9 mouse cellular contexts compared by ENCODE assay signal in genomic region chr9:64784841-64785240, GRCm38 (mm10). TPM values are rescaled to one million over a fixed set of nuclear protein-coding genes. Genes with fewer than 3 reads are reported as not detected.
A peak's percentile ranks its signal among the peaks of the same experiment; 100 is the strongest.
DNase-seq lines count a peak whose midpoint lies in the region; ATAC-seq and TF ChIP-seq lines count a peak whose summit lies in the region.
"Had no signal": no experiment of that assay in that cellular context is flagged by ENCODE, and none has a peak within 500 bp of the region (broad histone marks: within the 10 kb centered on the region; RNA-seq: fewer than 3 reads in every experiment).

No protein-coding gene starts in this region.

- H3K4me1 ChIP-seq in intestine, embryonic 14.5 days (replicated peaks; ENCODE audit: control insufficient read depth, insufficient read depth, low read length): no peaks in the 10 kb centered on the region
- H3K4me1 ChIP-seq in intestine, embryonic 15.5 days (replicated peaks): no peaks in the 10 kb centered on the region
- no peaks in the 10 kb centered on the region for H3K4me1 ChIP-seq in limb, embryonic 14.5 days (ENCODE audit: control insufficient read depth, insufficient read depth, low read length)

- H3K4me2 ChIP-seq in intestine, embryonic 14.5 days (ENCODE audit: low read length): no peak overlapping the region
- H3K4me2 ChIP-seq in intestine, embryonic 15.5 days (replicated peaks): no peak overlapping the region
- H3K4me2 ChIP-seq in limb, embryonic 14.5 days (replicated peaks; ENCODE audit: low read depth, low read length, severe bottlenecking): no peak overlapping the region

- H3K4me3 ChIP-seq in intestine, embryonic 14.5 days (ENCODE audit: low read depth, low read length): no peak overlapping the region
- H3K4me3 ChIP-seq in intestine, embryonic 15.5 days (replicated peaks): no peak overlapping the region
- no peak overlapping the region for H3K4me3 ChIP-seq in limb, embryonic 14.5 days (replicated peaks; ENCODE audit: low read length)
- H3K4me3 ChIP-seq: myocyte had no signal

- H3K27me3 ChIP-seq in intestine, embryonic 14.5 days (replicated peaks; ENCODE audit: control insufficient read depth, insufficient read depth, low read length): no peaks in the 10 kb centered on the region
- H3K27me3 ChIP-seq in intestine, embryonic 15.5 days (replicated peaks): no peaks in the 10 kb centered on the region
- H3K27me3 ChIP-seq in limb, embryonic 14.5 days (ENCODE audit: control insufficient read depth, insufficient read depth, low read length): no peaks in the 10 kb centered on the region

- TF ChIP-seq POLR2A in limb, embryonic 14.5 days (IDR thresholded peaks at IDR 0.05; ENCODE audit: borderline replicate concordance, extremely low read depth, insufficient read depth, insufficient read length): no peak

- intact Hi-C loops in gastrocnemius, postnatal 14 days (cut with DNase I; ENCODE audit: low total_unique reads): loop anchor here (5.0 kb wide), 1 partner anchor 122 kb away; no protein-coding TSS in a partner anchor

- H3K9me3 ChIP-seq in intestine, embryonic 14.5 days (ENCODE audit: control insufficient read depth, low read length): no peaks in the 10 kb centered on the region
- H3K9me3 ChIP-seq in intestine, embryonic 15.5 days: no peaks in the 10 kb centered on the region
- no peaks in the 10 kb centered on the region for H3K9me3 ChIP-seq in limb, embryonic 14.5 days (ENCODE audit: control insufficient read depth, low read length)

- H3K36me3 ChIP-seq in intestine, embryonic 14.5 days (ENCODE audit: control insufficient read depth, insufficient read depth, low read length): no peaks in the 10 kb centered on the region
- H3K36me3 ChIP-seq in intestine, embryonic 15.5 days: no peaks in the 10 kb centered on the region
- no peaks in the 10 kb centered on the region for H3K36me3 ChIP-seq in limb, embryonic 14.5 days (ENCODE audit: control insufficient read depth, insufficient read depth, low read length)

- H3K27ac ChIP-seq in intestine, embryonic 14.5 days (ENCODE audit: low read depth): no peak overlapping the region
- no peak overlapping the region for H3K27ac ChIP-seq in intestine, embryonic 15.5 days
- H3K27ac ChIP-seq in limb, embryonic 14.5 days (replicated peaks; ENCODE audit: low read depth, low read length): no peak overlapping the region

- ATAC-seq in intestine, embryonic 14.5 days (replicated peaks; ENCODE audit: low FRiP score, low TSS enrichment, low read depth): no peak
- ATAC-seq in intestine, embryonic 15.5 days: no peak
- no peak for ATAC-seq in limb, embryonic 14.5 days (ENCODE audit: low FRiP score, low read depth)
- peak; percentile 73 for ATAC-seq in neutrophil, adult 5-6 weeks (ENCODE audit: extremely low read depth, insufficient number of reproducible peaks, low FRiP score, poor library complexity, severe bottlenecking)

- 34% methylated on average over 4 of the region's 4 CpGs for WGBS in intestine, embryonic 14.5 days
- WGBS in intestine, embryonic 15.5 days: 35% methylated on average over 4 of the region's 4 CpGs
- 32% methylated on average over 4 of the region's 4 CpGs for WGBS in limb, embryonic 14.5 days

- no peak overlapping the region for H3K9ac ChIP-seq in intestine, embryonic 14.5 days (ENCODE audit: low read length)
- H3K9ac ChIP-seq in intestine, embryonic 15.5 days: no peak overlapping the region
- no peak overlapping the region for H3K9ac ChIP-seq in limb, embryonic 14.5 days (ENCODE audit: low read depth, low read length, severe bottlenecking)

- DNase-seq in intestine, embryonic 14.5 days (ENCODE audit: low spot score): peak; percentile 71
- DNase-seq in CD8-positive naive resting alpha-beta T cell, adult 2 months (ENCODE audit: low read depth in 2 of 2, low spot score in 2 of 2): peak; percentile 71 to 82
- DNase-seq in adrenal gland, postnatal 25 days: peak; percentile 78
- DNase-seq in gastrocnemius, postnatal 14 days: peak; percentile 63
- DNase-seq in limb, embryonic 14.5 days (ENCODE audit: low spot score): peak; percentile 29
- peak; percentile 44 for DNase-seq in yolk sac, embryonic 10.5 days (ENCODE audit: low spot score)

RNA-seq across cellular contexts. Expression of gene Dennd4a, which starts 26.3 kb away (rescaled TPM):
- 6.4 and 7.8 TPM in 2 replicates for polyA plus RNA-seq in intestine, embryonic 14.5 days (2014; fragmentation: Nextera tagmentation; extraction: Ambion mirVana)
- 4.4 and 6.3 TPM in 2 replicates for polyA plus RNA-seq in intestine, embryonic 15.5 days (2015; fragmentation: Nextera tagmentation; extraction: Ambion mirVana)
- 21.5 and 26.7 TPM in 2 replicates for total RNA-seq in adrenal gland, postnatal 25 days (2021)
- 1 to 10 TPM; 5.0 to 6.4 TPM for total RNA-seq in gastrocnemius, postnatal 14 days (2021)
- 9.7 and 10.4 TPM in 2 replicates for polyA plus RNA-seq in limb, embryonic 14.5 days (2012; rRNA removed)
- polyA plus RNA-seq in limb, embryonic 14.5 days (2014; fragmentation: Nextera tagmentation; extraction: Ambion mirVana): 8.2 and 8.7 TPM in 2 replicates
- total RNA-seq in neutrophil, adult 5-6 weeks (2017): 400 and 432 TPM in 2 replicates

RNA-seq across cellular contexts. Expression of gene Rab11a, which starts 47.3 kb away (rescaled TPM):
- polyA plus RNA-seq in intestine, embryonic 14.5 days (2014; fragmentation: Nextera tagmentation; extraction: Ambion mirVana): 376 and 391 TPM in 2 replicates
- 512 and 519 TPM in 2 replicates for polyA plus RNA-seq in intestine, embryonic 15.5 days (2015; fragmentation: Nextera tagmentation; extraction: Ambion mirVana)
- total RNA-seq in adrenal gland, postnatal 25 days (2021): 217 and 270 TPM in 2 replicates
- total RNA-seq in gastrocnemius, postnatal 14 days (2021): 100 to 1,000 TPM; 116 to 134 TPM
- polyA plus RNA-seq in limb, embryonic 14.5 days (2012; rRNA removed): 160 and 243 TPM in 2 replicates
- polyA plus RNA-seq in limb, embryonic 14.5 days (2014; fragmentation: Nextera tagmentation; extraction: Ambion mirVana): 406 and 434 TPM in 2 replicates
- total RNA-seq in neutrophil, adult 5-6 weeks (2017): 143 and 167 TPM in 2 replicates

Comparison
In these comparisons a context has a peak if more than half of its experiments do, and no peak if none do; other contexts are left out.
1. RNA of gene Dennd4a, which starts 26.3 kb away (total RNA-seq): 400 to 432 TPM in neutrophil, adult 5-6 weeks; 21.5 to 26.7 TPM in adrenal gland, postnatal 25 days and 5.0 to 6.4 TPM in gastrocnemius, postnatal 14 days; every median in the first group is over 10 times any median in the second.
2. Peak in every context shown above with its lines, with median percentiles within 50 percentile points of each other: DNase-seq.